Comparison of ENCODE assay signal across 8 mouse cellular contexts in the genomic region with DNA sequence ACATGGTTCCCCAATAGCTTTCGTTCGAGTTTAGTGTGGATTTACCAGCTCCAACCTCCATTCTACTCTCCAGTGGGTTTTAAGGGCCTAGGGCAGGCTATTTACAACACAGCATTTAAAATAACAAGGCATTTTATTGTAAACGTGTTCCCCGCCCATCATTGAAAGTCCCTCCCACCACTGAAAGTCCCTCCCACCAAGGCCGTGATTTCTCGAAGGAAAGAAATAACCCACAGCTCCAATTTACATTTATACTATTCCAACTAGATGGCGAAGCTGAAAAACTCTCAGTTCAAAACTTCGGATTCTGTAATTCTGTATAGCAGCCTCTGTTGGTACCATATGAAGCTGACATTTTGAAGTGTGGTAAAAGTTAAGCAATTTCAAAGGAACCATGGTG. TPM values are rescaled to one million over a fixed set of nuclear protein-coding genes. Genes with fewer than 3 reads are reported as not detected.
DNase-seq lines count a peak whose midpoint lies in the region; ATAC-seq and TF ChIP-seq lines count a peak whose summit lies in the region.

No protein-coding gene starts in this region.

- peaks cover 49% of the 10 kb centered on the region for H3K4me1 ChIP-seq in forebrain, embryonic 10.5 days
- peaks cover 28% of the 10 kb centered on the region for H3K4me1 ChIP-seq in liver, embryonic 16.5 days (ENCODE audit: control insufficient read depth, low read depth, low read length)
- H3K4me1 ChIP-seq in stomach, embryonic 14.5 days (ENCODE audit: control insufficient read depth, insufficient read depth, low read length): peaks cover 14% of the 10 kb centered on the region; the same call in 1 of the 2 replicates

- no peaks in the 10 kb centered on the region for H3K36me3 ChIP-seq in forebrain, embryonic 10.5 days (replicated peaks)
- no peaks in the 10 kb centered on the region for H3K36me3 ChIP-seq in liver, embryonic 16.5 days (ENCODE audit: control insufficient read depth, insufficient read depth)
- no peaks in the 10 kb centered on the region for H3K36me3 ChIP-seq in stomach, embryonic 14.5 days (ENCODE audit: control insufficient read depth, insufficient read depth, low read length)

- H3K27ac ChIP-seq in left cerebral cortex, adult 2 months: no peak overlapping the region
- no peak overlapping the region for H3K27ac ChIP-seq in forebrain, embryonic 10.5 days
- no peak overlapping the region for H3K27ac ChIP-seq in liver, embryonic 16.5 days (ENCODE audit: low read length)
- no peak overlapping the region for H3K27ac ChIP-seq in stomach, embryonic 14.5 days (ENCODE audit: low read length)

- peak overlapping the region; percentile 74 for H3K4me3 ChIP-seq in left cerebral cortex, adult 2 months
- peak overlapping the region; percentile 94 for H3K4me3 ChIP-seq in forebrain, embryonic 10.5 days
- peak overlapping the region; percentile 83 for H3K4me3 ChIP-seq in liver, embryonic 16.5 days (ENCODE audit: low read depth, low read length)
- H3K4me3 ChIP-seq in stomach, embryonic 14.5 days (ENCODE audit: low read depth, low read length): peak overlapping the region; percentile 87

- ATAC-seq in liver, embryonic 16.5 days (ENCODE audit: low read depth): no peak
- no peak for ATAC-seq in stomach, embryonic 14.5 days (ENCODE audit: insufficient number of reproducible peaks, insufficient read depth, low FRiP score, low read depth)

- H3K4me2 ChIP-seq in liver, embryonic 16.5 days (ENCODE audit: low read depth, low read length): peak overlapping the region; percentile 89
- H3K4me2 ChIP-seq in stomach, embryonic 14.5 days (replicated peaks; ENCODE audit: low read depth, low read length): peak overlapping the region; percentile 77

- 1% methylated on average over 8 of the region's 8 CpGs for WGBS in forebrain, embryonic 10.5 days
- WGBS in liver, embryonic 16.5 days (ENCODE audit: insufficient replicate concordance): 6% methylated on average over 8 of the region's 8 CpGs
- WGBS in stomach, embryonic 14.5 days: 1% methylated on average over 8 of the region's 8 CpGs

- intact Hi-C loops in left cerebral cortex, adult 2 months (cut with DNase I): loop anchor here (2.0 kb wide), 1 partner anchor 38 kb away; no protein-coding TSS in a partner anchor
- intact Hi-C loops in gastrocnemius, postnatal 14 days (cut with DNase I; ENCODE audit: low total_unique reads): no loop called here

- no peak for DNase-seq in left cerebral cortex, adult 2 months (ENCODE audit: extremely low spot score in 1 of 2, low spot score in 2 of 2)
- DNase-seq in left cerebral cortex, adult 11 months (ENCODE audit: low spot score): no peak
- DNase-seq in forebrain, embryonic 10.5 days (ENCODE audit: extremely low spot score, low spot score): no peak
- peak; percentile 80 for DNase-seq in induced T-regulatory cell, adult 2 months (ENCODE audit: low read depth)
- DNase-seq in cerebellum, adult 9-11 months: no peak
- DNase-seq in gastrocnemius, postnatal 14 days: no peak

- TF ChIP-seq CTCF in left cerebral cortex, adult 2 months (IDR thresholded peaks at IDR 0.05): no peak

- no peaks in the 10 kb centered on the region for H3K9me3 ChIP-seq in forebrain, embryonic 10.5 days
- H3K9me3 ChIP-seq in liver, embryonic 16.5 days (replicated peaks; ENCODE audit: control insufficient read depth, low read length): no peaks in the 10 kb centered on the region
- H3K9me3 ChIP-seq in stomach, embryonic 14.5 days (ENCODE audit: control insufficient read depth, low read depth, low read length): no peaks in the 10 kb centered on the region

- H3K9ac ChIP-seq in liver, embryonic 16.5 days (ENCODE audit: low read depth, low read length): no peak overlapping the region
- peak overlapping the region; percentile 92 for H3K9ac ChIP-seq in stomach, embryonic 14.5 days (replicated peaks; ENCODE audit: low read depth, low read length)

- H3K27me3 ChIP-seq in forebrain, embryonic 10.5 days (ENCODE audit: poor library complexity, severe bottlenecking): peaks cover 16% of the 10 kb centered on the region
- H3K27me3 ChIP-seq in liver, embryonic 16.5 days (ENCODE audit: control insufficient read depth, insufficient read depth, low read depth, low read length): peaks cover 15% of the 10 kb centered on the region
- no peaks in the 10 kb centered on the region for H3K27me3 ChIP-seq in stomach, embryonic 14.5 days (ENCODE audit: control insufficient read depth, insufficient read depth, low read length)

RNA-seq across cellular contexts. Expression of gene Gm49361, which starts 1.4 kb away (rescaled TPM):
- total RNA-seq in left cerebral cortex, adult 2 months (2021): 1 to 10 TPM in 1 of 2 experiments, under 1 TPM in 1; 0.40 to 1.8 TPM
- not detected in 2 replicates for polyA plus RNA-seq in forebrain, embryonic 10.5 days (2016; fragmentation: Nextera tagmentation; extraction: Ambion mirVana)
- polyA plus RNA-seq in liver, embryonic 16.5 days (2015; fragmentation: Nextera tagmentation; extraction: Ambion mirVana): not detected in 2 replicates
- polyA plus RNA-seq in stomach, embryonic 14.5 days (2014; fragmentation: Nextera tagmentation; extraction: Ambion mirVana): not detected in 2 replicates
- under 1 TPM in 1 of 2 experiments, not detected in 1; 0.68 TPM for total RNA-seq in gastrocnemius, postnatal 14 days (2021)

RNA-seq across cellular contexts. Expression of gene Lats2, which starts 13.6 kb away (rescaled TPM):
- 10 to 100 TPM; 17.0 to 22.2 TPM for total RNA-seq in left cerebral cortex, adult 2 months (2021)
- polyA plus RNA-seq in forebrain, embryonic 10.5 days (2016; fragmentation: Nextera tagmentation; extraction: Ambion mirVana): 13.8 and 15.6 TPM in 2 replicates
- 5.2 and 6.1 TPM in 2 replicates for polyA plus RNA-seq in liver, embryonic 16.5 days (2015; fragmentation: Nextera tagmentation; extraction: Ambion mirVana)
- 20.8 and 21.5 TPM in 2 replicates for polyA plus RNA-seq in stomach, embryonic 14.5 days (2014; fragmentation: Nextera tagmentation; extraction: Ambion mirVana)
- total RNA-seq in gastrocnemius, postnatal 14 days (2021): 10 to 100 TPM; 16.9 to 18.4 TPM

RNA-seq across cellular contexts. Expression of gene Sap18, which starts 53.4 kb away (rescaled TPM):
- total RNA-seq in left cerebral cortex, adult 2 months (2021): 10 to 100 TPM; 54.3 to 56.0 TPM
- polyA plus RNA-seq in forebrain, embryonic 10.5 days (2016; fragmentation: Nextera tagmentation; extraction: Ambion mirVana): 31.1 and 32.3 TPM in 2 replicates
- polyA plus RNA-seq in liver, embryonic 16.5 days (2015; fragmentation: Nextera tagmentation; extraction: Ambion mirVana): 8.2 and 10.1 TPM in 2 replicates
- polyA plus RNA-seq in stomach, embryonic 14.5 days (2014; fragmentation: Nextera tagmentation; extraction: Ambion mirVana): 41.8 and 59.4 TPM in 2 replicates
- total RNA-seq in gastrocnemius, postnatal 14 days (2021): 10 to 100 TPM; 42.1 to 52.3 TPM
